Mouse (Mus musculus) kidney, adult 10 weeks (tissue): Measurements from ENCODE around the gene Gm28510. TPM values are rescaled to one million over a fixed set of nuclear protein-coding genes. Genes with fewer than 3 reads are reported as not detected.

ENCODE experiments used
- polyA plus RNA-seq: library from polyadenylated mRNA; stranded (reverse); fragments of 350-450 nt; fragmentation: Illumina TruSeq; extraction: RNeasy Lipid Tissue Mini Kit (QIAGEN cat#74804); gene quantifications from one replicate; pipeline ENCODE4 v1.2.3, GENCODE M21; 2014; ENCODE audit warnings: low read depth, low replicate concordance

Gene Gm28510
- polyA plus RNA-seq, result not detected

GRCm38 (mm10) chrY:10412437-10412836 lies at the start of gene Gm28510:
Gene Gm28510 (plus strand): TSS chrY:10412737.

Other genes starting within 250 kb of the Gm28510 start
- not detected for gene Gm20834, start 88.1 kb upstream of the Gm28510 start, polyA plus RNA-seq
- gene Gm20737, start 123.3 kb downstream of the Gm28510 start, polyA plus RNA-seq, result not detected
- not detected for gene Gm21775, start 140.7 kb downstream of the Gm28510 start, polyA plus RNA-seq
- gene Gm21900, start 203.6 kb downstream of the Gm28510 start, polyA plus RNA-seq, result not detected